Mouse (Mus musculus): ENCODE measurements around the gene Taf10. TPM values are rescaled to one million over a fixed set of nuclear protein-coding genes. Genes with fewer than 3 reads are reported as not detected.
A peak's percentile ranks its signal among the peaks of the same experiment; 100 is the strongest.
"Not testable (repeated sequence)": the region's sequence is repeated elsewhere in the genome, so short reads cannot be mapped to it uniquely, and the experiment has no call there.

Gene Taf10
- total and polyA plus RNA-seq, 2 experiments from 2014 or later: 86.5 to 99.9 TPM

DNA sequence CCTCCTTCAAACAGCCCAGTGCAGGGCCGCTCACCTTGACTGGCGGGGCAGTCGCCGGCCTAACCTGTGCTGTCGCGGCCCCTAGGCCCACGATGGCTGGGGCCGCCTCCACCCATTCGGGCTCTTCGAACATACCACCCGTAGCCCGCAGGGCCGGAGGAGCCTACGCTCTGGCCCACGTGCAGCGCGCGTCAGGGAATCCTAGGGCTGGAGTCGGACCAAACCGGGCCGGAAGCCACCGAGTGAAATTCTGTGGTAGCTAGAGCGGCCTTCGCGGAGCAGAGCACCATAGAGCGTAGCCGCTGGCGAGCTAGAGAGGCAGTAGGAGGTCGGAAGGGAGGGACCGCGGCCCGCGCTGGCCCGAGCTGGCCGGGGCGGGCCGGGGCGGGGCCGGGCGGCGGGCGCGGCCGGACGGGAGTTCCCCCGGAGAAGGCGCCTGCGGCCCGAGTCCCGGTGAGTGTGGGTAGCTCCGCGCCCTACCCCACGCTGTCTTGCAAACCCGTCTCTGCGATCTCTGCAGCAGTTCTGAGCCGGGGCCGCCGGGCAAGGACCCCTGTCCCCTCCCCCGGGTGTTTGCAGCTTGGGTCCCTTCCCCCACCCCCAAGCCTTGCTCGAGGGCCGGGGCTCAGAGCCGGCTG is 7.8 kb downstream of the Taf10 start, which contains the start of gene Ilk:
TSS of gene Ilk (plus strand) at position 329 of the 638 bp plus-strand sequence.
- Histone ChIP-seq H3K9me3 (ENCODE audit: low read length) (no peaks in the 10 kb centered on the region), H3K9ac (peak within 1 kb of the TSS; percentile 74), H3K4me3 (ENCODE audit: low read depth, low read length) (peak within 1 kb of the TSS; percentile 81), H3K27ac (ENCODE audit: low read depth, low read length) (peak within 1 kb of the TSS; percentile 71), H3K4me1 (ENCODE audit: insufficient read depth) (peaks cover 9% of the 10 kb centered on the region), H3K27me3 (ENCODE audit: insufficient read depth, low read length) (no peaks in the 10 kb centered on the region), H3K36me3 (ENCODE audit: insufficient read depth) (peaks cover 47% of the 10 kb centered on the region), H3K4me2 (ENCODE audit: low read depth) (peak within 1 kb of the TSS; percentile 96)
- no peak for TF ChIP-seq CTCF (IDR thresholded peaks at IDR 0.05; ENCODE audit: low read depth)
- 1% methylated on average over 48 of the region's 62 CpGs for WGBS
- DNase-seq (peak; percentile 92), ATAC-seq (peak; percentile 97)

DNA sequence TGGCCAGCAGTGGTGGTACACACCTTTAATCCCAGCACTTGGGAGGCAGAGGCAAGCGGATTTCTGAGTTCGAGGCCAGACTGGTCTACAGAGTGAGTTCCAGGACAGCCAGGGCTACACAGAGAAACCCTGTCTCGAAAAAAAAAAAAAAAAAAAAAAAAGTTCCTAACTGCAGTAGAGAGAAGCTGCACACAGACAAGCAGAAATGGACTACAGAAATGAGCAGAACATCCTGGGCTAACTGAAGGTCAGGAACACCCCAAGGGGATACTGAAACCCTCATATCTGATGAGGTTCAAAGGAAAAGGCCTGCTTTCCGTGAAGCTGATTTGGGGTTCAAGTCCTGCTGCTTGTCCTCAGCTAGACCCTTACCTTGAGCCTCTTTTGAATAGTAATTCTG is 8.7 kb downstream of the Taf10 start:
- Histone ChIP-seq H3K4me3 (ENCODE audit: low read depth, low read length) (peak overlapping the region; percentile 81), H3K9ac (peak overlapping the region; percentile 74; the same call in 1 of the 2 replicates), H3K36me3 (ENCODE audit: insufficient read depth) (peaks cover 46% of the 10 kb centered on the region), H3K4me2 (ENCODE audit: low read depth) (peak overlapping the region; percentile 96)
- not testable (repeated sequence) for H3K9me3 ChIP-seq (ENCODE audit: low read length); H3K4me1 ChIP-seq (ENCODE audit: insufficient read depth); ATAC-seq; DNase-seq; H3K27ac ChIP-seq (ENCODE audit: low read depth, low read length); H3K27me3 ChIP-seq (ENCODE audit: insufficient read depth, low read length)
- 45% methylated on average over 4 of the region's 4 CpGs for WGBS

DNA sequence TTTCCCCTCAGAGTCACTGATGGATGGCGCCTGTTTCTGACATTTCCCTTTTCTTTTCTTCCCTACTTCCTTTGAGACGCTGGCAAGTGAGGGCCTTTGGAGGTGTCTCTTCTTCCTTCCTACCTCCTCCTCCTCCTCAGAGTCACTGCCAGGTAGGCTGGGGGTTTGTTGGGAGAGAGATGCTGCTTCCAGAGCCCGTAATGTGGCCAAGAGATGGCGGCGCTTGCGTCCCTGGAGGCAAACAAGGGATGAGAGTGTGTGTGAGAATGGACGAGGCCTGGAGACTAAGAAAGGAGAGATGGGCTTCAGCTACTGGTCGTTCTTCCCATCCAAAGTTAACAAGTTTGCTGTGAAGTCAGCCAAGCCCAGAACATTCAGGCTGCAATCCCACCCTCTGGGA is 9.3 kb downstream of the Taf10 start:
- WGBS: 88% methylated on average over 8 of the region's 8 CpGs
- Histone ChIP-seq H3K27ac (ENCODE audit: low read depth, low read length) (no peak overlapping the region), H3K27me3 (ENCODE audit: insufficient read depth, low read length) (no peaks in the 10 kb centered on the region), H3K36me3 (ENCODE audit: insufficient read depth) (peaks cover 40% of the 10 kb centered on the region), H3K4me1 (ENCODE audit: insufficient read depth) (peaks cover 9% of the 10 kb centered on the region), H3K9ac (no peak overlapping the region), H3K4me3 (ENCODE audit: low read depth, low read length) (no peak overlapping the region), H3K4me2 (ENCODE audit: low read depth) (no peak overlapping the region), H3K9me3 (ENCODE audit: low read length) (no peaks in the 10 kb centered on the region)
- no peak for TF ChIP-seq CTCF (IDR thresholded peaks at IDR 0.05; ENCODE audit: low read depth)
- no peak for DNase-seq
- no peak for ATAC-seq

DNA sequence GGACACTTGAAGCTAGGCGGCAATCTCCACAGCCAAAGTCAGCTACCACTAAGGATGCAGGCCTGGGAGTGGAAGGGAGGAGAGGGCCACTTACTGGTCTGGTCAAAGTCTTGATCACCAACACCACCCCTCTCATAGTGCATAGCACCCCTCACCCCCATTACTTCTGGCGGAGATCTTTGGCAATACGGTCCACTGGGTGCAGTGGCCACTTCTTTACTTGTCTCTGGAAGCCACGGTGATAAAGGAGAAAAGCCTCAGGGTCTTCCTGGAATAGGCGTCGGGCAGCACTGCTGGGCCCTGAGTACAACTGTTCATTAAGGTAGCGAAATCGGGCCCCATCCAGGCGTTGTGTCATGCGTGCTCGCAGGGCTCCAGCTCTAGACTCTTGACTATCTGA is 10.3 kb downstream of the Taf10 start:
- ATAC-seq: no peak
- H3K4me3 ChIP-seq (ENCODE audit: low read depth, low read length): no peak overlapping the region

DNA sequence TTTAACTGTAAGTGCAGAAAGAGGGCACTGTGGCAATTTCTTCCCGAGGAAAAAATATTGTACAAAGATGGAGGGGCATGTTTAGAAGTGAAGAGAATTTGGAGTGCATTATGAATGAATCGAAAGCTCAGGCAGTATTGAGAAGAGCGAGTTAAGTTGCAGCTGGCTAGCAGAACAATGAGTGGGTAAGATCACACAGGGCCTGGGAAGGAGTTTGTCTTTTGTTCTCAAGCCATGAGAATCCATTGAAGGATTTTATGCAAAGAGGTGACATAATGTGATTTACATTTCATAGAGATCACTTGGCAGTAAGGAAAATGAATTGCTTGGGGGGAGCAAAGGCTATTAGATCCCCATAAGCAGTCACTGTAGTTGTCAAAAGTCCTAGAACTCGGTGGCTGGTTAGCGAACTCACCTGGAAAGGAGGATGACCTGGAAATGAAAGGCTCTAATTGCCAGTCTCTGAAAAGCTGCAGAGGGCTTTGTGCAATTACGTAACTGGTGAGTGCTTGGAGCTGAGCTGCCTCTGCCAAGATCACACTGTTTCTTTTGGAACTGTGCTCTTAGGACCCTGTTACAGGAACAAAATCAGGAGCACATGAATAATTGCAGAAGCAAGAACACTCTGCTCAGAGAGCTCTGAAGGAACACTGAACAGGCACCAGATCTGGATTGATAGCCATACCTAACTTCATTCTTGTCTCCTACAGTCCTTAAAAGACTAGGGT is 15.3 kb downstream of the Taf10 start:
- Histone ChIP-seq H3K4me3 (ENCODE audit: low read depth, low read length) (no peak overlapping the region), H3K9me3 (ENCODE audit: low read length) (no peaks in the 10 kb centered on the region), H3K36me3 (ENCODE audit: insufficient read depth) (peaks cover 33% of the 10 kb centered on the region), H3K4me1 (ENCODE audit: insufficient read depth) (no peaks in the 10 kb centered on the region), H3K9ac (0 out of 2 replicates have a peak overlapping the region, but pooled peaks have one; percentile 10), H3K27me3 (ENCODE audit: insufficient read depth, low read length) (no peaks in the 10 kb centered on the region), H3K4me2 (ENCODE audit: low read depth) (no peak overlapping the region; the same call in 1 of the 2 replicates), H3K27ac (ENCODE audit: low read depth, low read length) (peak overlapping the region; percentile 60)
- TF ChIP-seq CTCF (IDR thresholded peaks at IDR 0.05; ENCODE audit: low read depth): no peak
- peak; percentile 55 for DNase-seq
- 18% methylated on average over 6 of the region's 6 CpGs for WGBS
- peak; percentile 63 for ATAC-seq

More for the DNA sequence above, 10.3 kb downstream of the Taf10 start:
- no peak overlapping the region for H3K9ac ChIP-seq
- no peak for TF ChIP-seq CTCF (IDR thresholded peaks at IDR 0.05; ENCODE audit: low read depth)
- no peaks in the 10 kb centered on the region for H3K27me3 ChIP-seq (ENCODE audit: insufficient read depth, low read length)
- no peak overlapping the region for H3K27ac ChIP-seq (ENCODE audit: low read depth, low read length)
- WGBS: 97% methylated on average over 11 of the region's 11 CpGs
- no peak overlapping the region for H3K4me2 ChIP-seq (ENCODE audit: low read depth)
- peaks cover 9% of the 10 kb centered on the region for H3K4me1 ChIP-seq (ENCODE audit: insufficient read depth)
- no peaks in the 10 kb centered on the region for H3K9me3 ChIP-seq (ENCODE audit: low read length)
- peaks cover 37% of the 10 kb centered on the region for H3K36me3 ChIP-seq (ENCODE audit: insufficient read depth)
- no peak for DNase-seq

DNA sequence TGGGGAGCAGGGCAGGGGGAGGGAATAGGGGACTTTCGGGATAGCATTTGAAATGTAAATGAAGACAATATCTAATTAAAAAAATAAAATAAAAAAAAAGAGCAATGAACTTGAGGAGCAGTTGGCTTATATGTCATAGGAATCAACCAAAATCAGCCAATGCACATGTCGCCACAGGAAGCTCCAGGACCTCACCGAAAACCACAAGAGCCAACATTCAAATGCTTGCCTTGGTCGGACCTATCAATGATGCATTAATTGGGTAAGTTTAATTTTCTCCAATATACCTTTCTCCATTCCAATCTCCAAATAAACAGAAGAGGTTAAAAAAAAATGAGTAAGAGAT is 17.2 kb downstream of the Taf10 start:
- H3K27ac ChIP-seq (ENCODE audit: low read depth, low read length): no peak overlapping the region
- DNase-seq (no peak), ATAC-seq (no peak)
- H3K4me3 ChIP-seq (ENCODE audit: low read depth, low read length): no peak overlapping the region
- no peak for TF ChIP-seq CTCF (IDR thresholded peaks at IDR 0.05; ENCODE audit: low read depth)
- 96% methylated on average over 4 of the region's 4 CpGs for WGBS
- no peak overlapping the region for H3K4me2 ChIP-seq (ENCODE audit: low read depth)
- H3K4me1 ChIP-seq (ENCODE audit: insufficient read depth): no peaks in the 10 kb centered on the region
- no peaks in the 10 kb centered on the region for H3K27me3 ChIP-seq (ENCODE audit: insufficient read depth, low read length)
- no peaks in the 10 kb centered on the region for H3K9me3 ChIP-seq (ENCODE audit: low read length)
- no peak overlapping the region for H3K9ac ChIP-seq
- H3K36me3 ChIP-seq (ENCODE audit: insufficient read depth): peaks cover 15% of the 10 kb centered on the region

All from forebrain, postnatal 0 days (tissue).